Mouse (Mus musculus) R1 (cell line): ENCODE results near the gene Ttc17.
"Not testable (repeated sequence)": the region's sequence is repeated elsewhere in the genome, so short reads cannot be mapped to it uniquely, and the experiment has no call there.

Experiments
- DNase-seq: peaks from one replicate; pipeline ENCODE4 v3.0.0-alpha.2; 2018; ENCODE audit warnings: low read depth, low spot score

Ttc17 gene

GRCm38 (mm10) chr2:94406083-94406957 is at the start of gene Ttc17:
Gene Ttc17 (minus strand): TSS chr2:94406689.
- peak; percentile 91 for DNase-seq

- no peak for DNase-seq
These were observed 43.2 kb upstream of the Ttc17 start for GRCm38 (mm10) chr2:94449643-94450042.

- DNase-seq = peak; percentile 45
These were observed 30.5 kb upstream of the Ttc17 start for GRCm38 (mm10) chr2:94436952-94437351.

GRCm38 (mm10) chr2:94435481-94435880 is 29.0 kb upstream of the Ttc17 start:
- DNase-seq = no peak

GRCm38 (mm10) chr2:94434833-94435232 is 28.3 kb upstream of the Ttc17 start:
- peak; percentile 41 for DNase-seq

- DNase-seq = no peak
These were observed 25.7 kb upstream of the Ttc17 start for GRCm38 (mm10) chr2:94432214-94432613.

GRCm38 (mm10) chr2:94428456-94428855 is 22.0 kb upstream of the Ttc17 start:
- DNase-seq = no peak

GRCm38 (mm10) chr2:94407441-94407840 is 952 bp upstream of the Ttc17 start:
- DNase-seq = no peak

- DNase-seq = peak; percentile 38
These were observed 532 bp upstream of the Ttc17 start for GRCm38 (mm10) chr2:94407021-94407420.

- no peak for DNase-seq
These were observed 949 bp downstream of the Ttc17 start for GRCm38 (mm10) chr2:94405397-94406082.

GRCm38 (mm10) chr2:94404512-94405240 is 1.8 kb downstream of the Ttc17 start:
- DNase-seq = no peak

- DNase-seq = no peak
These were observed 3.9 kb downstream of the Ttc17 start for GRCm38 (mm10) chr2:94402561-94402960.

GRCm38 (mm10) chr2:94402096-94402495 is 4.4 kb downstream of the Ttc17 start:
- DNase-seq = no peak

GRCm38 (mm10) chr2:94401006-94401405 is 5.5 kb downstream of the Ttc17 start:
- no peak for DNase-seq

- DNase-seq = no peak
These were observed 8.1 kb downstream of the Ttc17 start for GRCm38 (mm10) chr2:94398138-94398970.

GRCm38 (mm10) chr2:94397453-94397852 is 9.0 kb downstream of the Ttc17 start:
- DNase-seq = peak; percentile 10

GRCm38 (mm10) chr2:94396325-94396724 is 10.2 kb downstream of the Ttc17 start:
- DNase-seq = no peak

GRCm38 (mm10) chr2:94391127-94391526 is 15.4 kb downstream of the Ttc17 start:
- DNase-seq = not testable (repeated sequence)

- DNase-seq = no peak
These were observed 17.5 kb downstream of the Ttc17 start for GRCm38 (mm10) chr2:94389000-94389399.

GRCm38 (mm10) chr2:94387846-94388245 is 18.6 kb downstream of the Ttc17 start:
- DNase-seq = no peak

GRCm38 (mm10) chr2:94384483-94384882 is 22.0 kb downstream of the Ttc17 start:
- DNase-seq = not testable (repeated sequence)
